Mouse (Mus musculus) C2C12 (cell line): ENCODE data around the gene March10. TPM values are rescaled to one million over a fixed set of nuclear protein-coding genes. Genes with fewer than 3 reads are reported as not detected.

Experiments
- H3K27me3 ChIP-seq: one replicate; pipeline ENCODE4 v1.6.1; 2011; ENCODE audit not compliant: control insufficient read depth, insufficient read depth, insufficient read length
- H3K36me3 ChIP-seq: one replicate; pipeline ENCODE4 v1.6.1; 2011; ENCODE audit not compliant: control insufficient read depth, insufficient read depth
- H3K4me3 ChIP-seq: one replicate; pipeline ENCODE4 v1.5.1; 2011; ENCODE audit warnings: mild to moderate bottlenecking, control low read depth; ENCODE audit not compliant: poor library complexity, insufficient read depth, severe bottlenecking
- H3K79me2 ChIP-seq: one replicate; pipeline ENCODE4 v1.6.1; 2011; ENCODE audit not compliant: control insufficient read depth, insufficient read depth
- H3K79me3 ChIP-seq: one replicate; pipeline ENCODE4 v1.6.1; 2011; ENCODE audit warnings: low read depth, control low read depth
- H3ac ChIP-seq: one replicate; pipeline ENCODE3; 2011; ENCODE audit warnings: low read depth; ENCODE audit not compliant: control insufficient read depth, insufficient read length
- CEBPB ChIP-seq: IDR thresholded peaks from one replicate; pipeline ENCODE4 v1.6.1; 2011; ENCODE audit warnings: low read depth, mild to moderate bottlenecking, control low read depth, moderate library complexity
- CTCF ChIP-seq: IDR thresholded peaks from one replicate; pipeline ENCODE4 v1.5.1; 2011; ENCODE audit not compliant: control insufficient read depth, insufficient read depth, insufficient read length
- FOSL1 ChIP-seq: IDR thresholded peaks from one replicate; pipeline ENCODE4 v1.8.0; 2011; ENCODE audit warnings: mild to moderate bottlenecking, low read length; ENCODE audit not compliant: poor library complexity, insufficient read depth, severe bottlenecking
- MAX ChIP-seq: IDR thresholded peaks from one replicate; pipeline ENCODE4 v1.6.1; 2011; ENCODE audit warnings: mild to moderate bottlenecking, control low read depth
- MYOD1 ChIP-seq: IDR thresholded peaks from one replicate; pipeline ENCODE4 v1.6.1; 2011; ENCODE audit warnings: low read depth; ENCODE audit not compliant: control insufficient read depth, insufficient read length
- MYOG ChIP-seq: IDR thresholded peaks from one replicate; pipeline ENCODE4 v1.6.1; 2011; ENCODE audit not compliant: control insufficient read depth, insufficient read length; ENCODE audit errors: extremely low read depth
- USF1 ChIP-seq: IDR thresholded peaks from one replicate; pipeline ENCODE4 v1.6.1; 2011; ENCODE audit warnings: low read depth, mild to moderate bottlenecking, control low read depth, moderate library complexity
- polyA plus RNA-seq: library from polyadenylated mRNA; unstranded; fragments of >200 nt; fragmentation: generic; extraction: Trizol; gene quantifications from one replicate; pipeline ENCODE4 v1.2.1, GENCODE M21; 2012; ENCODE audit warnings: missing spikeins

Gene March10
- polyA plus RNA-seq, 1 experiment = 0.09 TPM

GRCm38 (mm10) chr11:105323530-105323929 lies 133.0 kb downstream of the March10 start:
- H3K36me3 ChIP-seq = peaks cover 26% of the 10 kb centered on the region
- TF ChIP-seq CEBPB (no peak), USF1 (no peak), CTCF (no peak), MAX (no peak)

GRCm38 (mm10) chr11:105321090-105321489 lies 135.4 kb downstream of the March10 start:
- Histone ChIP-seq H3K36me3 (peaks cover 16% of the 10 kb centered on the region), H3K27me3 (no peaks in the 10 kb centered on the region), H3ac (no peak overlapping the region), H3K79me2 (peaks cover 26% of the 10 kb centered on the region), H3K4me3 (no peak overlapping the region), H3K79me3 (peaks cover 6% of the 10 kb centered on the region)
- TF ChIP-seq MAX (no peak), MYOD1 (no peak), USF1 (no peak)

More at GRCm38 (mm10) chr11:105323530-105323929, 133.0 kb downstream of the March10 start:
- H3ac ChIP-seq = no peak overlapping the region
- H3K79me3 ChIP-seq = peaks cover 1% of the 10 kb centered on the region
- no peak overlapping the region for H3K4me3 ChIP-seq
- H3K27me3 ChIP-seq = no peaks in the 10 kb centered on the region
- H3K79me2 ChIP-seq = peaks cover 9% of the 10 kb centered on the region

GRCm38 (mm10) chr11:105317769-105318168 lies 138.8 kb downstream of the March10 start:
- Histone ChIP-seq H3K36me3 (peaks cover 13% of the 10 kb centered on the region), H3ac (no peak overlapping the region), H3K27me3 (no peaks in the 10 kb centered on the region), H3K4me3 (no peak overlapping the region), H3K79me3 (peaks cover 8% of the 10 kb centered on the region), H3K79me2 (peaks cover 46% of the 10 kb centered on the region)
- TF ChIP-seq FOSL1 = no peak

GRCm38 (mm10) chr11:105316121-105316520 lies 140.4 kb downstream of the March10 start:
- no peak overlapping the region for H3K4me3 ChIP-seq
- H3ac ChIP-seq = no peak overlapping the region
- peaks cover 8% of the 10 kb centered on the region for H3K79me3 ChIP-seq
- TF ChIP-seq CEBPB (no peak), FOSL1 (no peak), MYOG (no peak), CTCF (no peak), MYOD1 (no peak)
- H3K27me3 ChIP-seq = no peaks in the 10 kb centered on the region
- H3K36me3 ChIP-seq = peaks cover 13% of the 10 kb centered on the region
- peaks cover 49% of the 10 kb centered on the region for H3K79me2 ChIP-seq

- TF ChIP-seq FOSL1 (no peak), MYOD1 (no peak), CTCF (no peak), CEBPB (no peak), MYOG (no peak), USF1 (no peak), MAX (no peak)
These were observed 141.2 kb downstream of the March10 start for GRCm38 (mm10) chr11:105315296-105315695.

GRCm38 (mm10) chr11:105313633-105314014 lies 142.9 kb downstream of the March10 start:
- Histone ChIP-seq H3K79me2 (peaks cover 71% of the 10 kb centered on the region), H3K79me3 (peaks cover 15% of the 10 kb centered on the region), H3K4me3 (no peak overlapping the region), H3K36me3 (peaks cover 10% of the 10 kb centered on the region), H3K27me3 (no peaks in the 10 kb centered on the region), H3ac (no peak overlapping the region)
- TF ChIP-seq MYOD1 (no peak), USF1 (no peak), FOSL1 (no peak), MYOG (no peak), CEBPB (no peak), MAX (no peak), CTCF (no peak)

More at GRCm38 (mm10) chr11:105315296-105315695, 141.2 kb downstream of the March10 start:
- H3ac ChIP-seq = no peak overlapping the region
- peaks cover 12% of the 10 kb centered on the region for H3K36me3 ChIP-seq
- no peak overlapping the region for H3K4me3 ChIP-seq
- H3K27me3 ChIP-seq = no peaks in the 10 kb centered on the region
- peaks cover 11% of the 10 kb centered on the region for H3K79me3 ChIP-seq
- H3K79me2 ChIP-seq = peaks cover 54% of the 10 kb centered on the region
